Mouse (Mus musculus) thymus, postnatal 10 days (tissue): ENCODE results near the gene She.

Experiments
- DNase-seq, 2 experiments: peaks; one replicate each; pipeline ENCODE4 v3.0.0; 2021; ENCODE audit warnings: low spot score in 2 of 2

She gene

GRCm38 (mm10) chr3:89885766-89886165 lies 54.6 kb downstream of the She start:
- no peak for DNase-seq

GRCm38 (mm10) chr3:89887582-89888230 lies 56.5 kb downstream of the She start:
- no peak for DNase-seq

- DNase-seq: no peak
These were observed 58.8 kb downstream of the She start for GRCm38 (mm10) chr3:89889841-89890430.

- DNase-seq: no peak
These were observed 60.5 kb downstream of the She start for GRCm38 (mm10) chr3:89891696-89892095.

- no peak for DNase-seq
These were observed 61.4 kb downstream of the She start for GRCm38 (mm10) chr3:89892517-89893106.

- no peak for DNase-seq
These were observed 65.4 kb downstream of the She start for GRCm38 (mm10) chr3:89896571-89896970.

- no peak for DNase-seq
These were observed 66.1 kb downstream of the She start for GRCm38 (mm10) chr3:89897204-89897796.

GRCm38 (mm10) chr3:89898011-89898410 lies 66.8 kb downstream of the She start:
- no peak for DNase-seq

- no peak for DNase-seq
These were observed 67.8 kb downstream of the She start for GRCm38 (mm10) chr3:89898870-89899510.

- no peak for DNase-seq
These were observed 68.3 kb downstream of the She start for GRCm38 (mm10) chr3:89899511-89899908.

- no peak for DNase-seq
These were observed 76.7 kb downstream of the She start for GRCm38 (mm10) chr3:89907846-89908245.
